12 mouse cellular contexts compared by ENCODE assay signal in genomic region chr15:36944556-36945171, GRCm38 (mm10).
A peak's percentile ranks its signal among the peaks of the same experiment; 100 is the strongest.
DNase-seq lines count a peak whose midpoint lies in the region; ATAC-seq lines count a peak whose summit lies in the region.
"Had no signal": no experiment of that assay in that cellular context is flagged by ENCODE, and none has a peak within 500 bp of the region (broad histone marks: within the 10 kb centered on the region; RNA-seq: fewer than 3 reads in every experiment).

No protein-coding gene starts in this region.

- 0 out of 2 replicates have a peak, but pooled peaks have one; percentile 29 for ATAC-seq in hindbrain, embryonic 13.5 days (ENCODE audit: low FRiP score)
- ATAC-seq in midbrain, embryonic 15.5 days (replicated peaks): 0 out of 2 replicates have a peak, but pooled peaks have one; percentile 27
- ATAC-seq in kidney, embryonic 16.5 days (ENCODE audit: low FRiP score, low TSS enrichment): no peak
- ATAC-seq: liver, postnatal 0 days had no signal

- no peaks in the 10 kb centered on the region for H3K36me3 ChIP-seq in forebrain, embryonic 10.5 days (replicated peaks)
- H3K36me3 ChIP-seq in hindbrain, embryonic 13.5 days: no peaks in the 10 kb centered on the region
- no peaks in the 10 kb centered on the region for H3K36me3 ChIP-seq in midbrain, embryonic 15.5 days (replicated peaks)
- no peaks in the 10 kb centered on the region for H3K36me3 ChIP-seq in kidney, embryonic 16.5 days (ENCODE audit: insufficient read depth, low read length)
- H3K36me3 ChIP-seq: limb, embryonic 12.5 days had no signal

- no peak overlapping the region for H3K4me2 ChIP-seq in hindbrain, embryonic 13.5 days
- no peak overlapping the region for H3K4me2 ChIP-seq in midbrain, embryonic 15.5 days
- H3K4me2 ChIP-seq in kidney, embryonic 16.5 days (replicated peaks; ENCODE audit: low read depth, low read length): no peak overlapping the region
- H3K4me2 ChIP-seq: heart, embryonic 11.5 days; limb, embryonic 12.5 days had no signal

- H3K27ac ChIP-seq in forebrain, embryonic 10.5 days: peak overlapping the region; percentile 15
- H3K27ac ChIP-seq in hindbrain, embryonic 13.5 days: no peak overlapping the region
- H3K27ac ChIP-seq in midbrain, embryonic 15.5 days: peak overlapping the region; percentile 80
- no peak overlapping the region for H3K27ac ChIP-seq in kidney, embryonic 16.5 days (ENCODE audit: low read length)
- H3K27ac ChIP-seq: gastrocnemius, adult 2 months had no signal

- H3K9me3 ChIP-seq in forebrain, embryonic 10.5 days: no peaks in the 10 kb centered on the region
- no peaks in the 10 kb centered on the region for H3K9me3 ChIP-seq in hindbrain, embryonic 13.5 days
- no peaks in the 10 kb centered on the region for H3K9me3 ChIP-seq in midbrain, embryonic 15.5 days
- H3K9me3 ChIP-seq in kidney, embryonic 16.5 days (ENCODE audit: low read length): no peaks in the 10 kb centered on the region
- H3K9me3 ChIP-seq: limb, embryonic 12.5 days had no signal

- peak; percentile 55 for DNase-seq in embryo, embryonic 10 days (ENCODE audit: low spot score)
- DNase-seq in forebrain, embryonic 10.5 days (ENCODE audit: extremely low spot score, low spot score): no peak
- no peak for DNase-seq in natural killer cell, adult 2 months (ENCODE audit: low spot score in 2 of 2)
- DNase-seq in urinary bladder, postnatal 10 days (ENCODE audit: low spot score): no peak
- no peak for DNase-seq in MN1 (ENCODE audit: low spot score)
- DNase-seq: gastrocnemius, adult 2 months; liver, postnatal 0 days had no signal

- H3K4me3 ChIP-seq in forebrain, embryonic 10.5 days: no peak overlapping the region
- no peak overlapping the region for H3K4me3 ChIP-seq in hindbrain, embryonic 13.5 days
- no peak overlapping the region for H3K4me3 ChIP-seq in midbrain, embryonic 15.5 days
- H3K4me3 ChIP-seq in kidney, embryonic 16.5 days (ENCODE audit: low read length): no peak overlapping the region
- H3K4me3 ChIP-seq: gastrocnemius, adult 2 months; limb, embryonic 12.5 days had no signal

- no peaks in the 10 kb centered on the region for H3K27me3 ChIP-seq in forebrain, embryonic 10.5 days (ENCODE audit: poor library complexity, severe bottlenecking)
- H3K27me3 ChIP-seq in hindbrain, embryonic 13.5 days: no peaks in the 10 kb centered on the region
- H3K27me3 ChIP-seq in midbrain, embryonic 15.5 days (replicated peaks): no peaks in the 10 kb centered on the region
- no peaks in the 10 kb centered on the region for H3K27me3 ChIP-seq in kidney, embryonic 16.5 days (ENCODE audit: insufficient read depth, low read length)
- H3K27me3 ChIP-seq: limb, embryonic 12.5 days had no signal

- WGBS in forebrain, embryonic 10.5 days: 45% methylated on average over 8 of the region's 8 CpGs
- WGBS in hindbrain, embryonic 13.5 days: 16% methylated on average over 8 of the region's 8 CpGs
- 19% methylated on average over 8 of the region's 8 CpGs for WGBS in midbrain, embryonic 15.5 days
- 73% methylated on average over 8 of the region's 8 CpGs for WGBS in kidney, embryonic 16.5 days

- peaks cover 35% of the 10 kb centered on the region for H3K4me1 ChIP-seq in forebrain, embryonic 10.5 days
- H3K4me1 ChIP-seq in hindbrain, embryonic 13.5 days (replicated peaks): peaks cover 33% of the 10 kb centered on the region
- peaks cover 38% of the 10 kb centered on the region for H3K4me1 ChIP-seq in midbrain, embryonic 15.5 days
- no peaks in the 10 kb centered on the region for H3K4me1 ChIP-seq in kidney, embryonic 16.5 days (ENCODE audit: insufficient read depth, low read length)

- no peak overlapping the region for H3K9ac ChIP-seq in hindbrain, embryonic 13.5 days
- H3K9ac ChIP-seq in midbrain, embryonic 15.5 days: no peak overlapping the region
- H3K9ac ChIP-seq in kidney, embryonic 16.5 days (replicated peaks; ENCODE audit: low read length): no peak overlapping the region
- H3K9ac ChIP-seq: limb, embryonic 12.5 days; liver, postnatal 0 days had no signal

Comparison
In these comparisons a context has a peak if more than half of its experiments do, and no peak if none do; other contexts are left out.
1. H3K27ac ChIP-seq: peak in forebrain, embryonic 10.5 days (single experiment) and midbrain, embryonic 15.5 days (single experiment); none in hindbrain, embryonic 13.5 days (single experiment) and kidney, embryonic 16.5 days (single experiment).